Mouse (Mus musculus): ENCODE measurements around the gene Vmn1r191. TPM values are rescaled to one million over a fixed set of nuclear protein-coding genes. Genes with fewer than 3 reads are reported as not detected.
"Not testable (repeated sequence)": the region's sequence is repeated elsewhere in the genome, so short reads cannot be mapped to it uniquely, and the experiment has no call there.

Gene Vmn1r191
- polyA plus RNA-seq, 2 experiments, result not detected

GRCm38 (mm10) chr13:22189313-22189712 is 5.5 kb upstream of the Vmn1r191 start:
- Histone ChIP-seq H3K9ac (replicated peaks) (no peak overlapping the region), H3K36me3 (replicated peaks; ENCODE audit: control insufficient read depth, insufficient read depth, low read depth) (no peaks in the 10 kb centered on the region), H3K4me3 (ENCODE audit: insufficient read depth in 1 of 2, low read depth in 2 of 2, low read length in 2 of 2) (no peak overlapping the region), H3K27me3 (ENCODE audit: control insufficient read depth, insufficient read depth, low read length) (no peaks in the 10 kb centered on the region), H3K4me1 (replicated peaks; ENCODE audit: control insufficient read depth in 2 of 2, insufficient read depth in 2 of 2, low read length in 1 of 2) (no peaks in the 10 kb centered on the region), H3K4me2 (ENCODE audit: low read depth) (no peak overlapping the region), H3K27ac (no peak overlapping the region), H3K9me3 (ENCODE audit: control insufficient read depth, low read length) (no peaks in the 10 kb centered on the region)
- TF ChIP-seq EP300 (IDR thresholded peaks at IDR 0.05; ENCODE audit: low read depth) (no peak), CTCF (IDR thresholded peaks at IDR 0.05; ENCODE audit: low read depth) (no peak)
- no peak for ATAC-seq (ENCODE audit: insufficient read depth)
- 59% methylated on average over 2 of the region's 2 CpGs for WGBS (ENCODE audit: insufficient replicate concordance)
- peak in 1 of 3 experiments; percentile 1 for DNase-seq (ENCODE audit: low read depth in 3 of 3, low spot score in 3 of 3)

- H3K4me3 ChIP-seq (ENCODE audit: insufficient read depth in 1 of 2, low read depth in 2 of 2, low read length in 2 of 2), result no peak overlapping the region
- whole genome bisulfite sequencing (ENCODE audit: insufficient replicate concordance), result 80% methylated on average over 15 of the region's 15 CpGs
- H3K4me1 ChIP-seq (replicated peaks; ENCODE audit: control insufficient read depth in 2 of 2, insufficient read depth in 2 of 2, low read length in 1 of 2), result no peaks in the 10 kb centered on the region
- H3K9me3 ChIP-seq (ENCODE audit: control insufficient read depth, low read length), result no peaks in the 10 kb centered on the region
- ATAC-seq (ENCODE audit: insufficient read depth), result no peak
- H3K27ac ChIP-seq, result no peak overlapping the region
- H3K36me3 ChIP-seq (replicated peaks; ENCODE audit: control insufficient read depth, insufficient read depth, low read depth), result no peaks in the 10 kb centered on the region
- no peak overlapping the region for H3K9ac ChIP-seq (replicated peaks)
- H3K27me3 ChIP-seq (ENCODE audit: control insufficient read depth, insufficient read depth, low read length), result no peaks in the 10 kb centered on the region
- no peak for DNase-seq (ENCODE audit: low read depth in 3 of 3, low spot score in 3 of 3)
- TF ChIP-seq EP300 (IDR thresholded peaks at IDR 0.05; ENCODE audit: low read depth) (no peak), CTCF (IDR thresholded peaks at IDR 0.05; ENCODE audit: low read depth) (no peak)
- H3K4me2 ChIP-seq (ENCODE audit: low read depth), result no peak overlapping the region
These were observed 15.4 kb downstream of the Vmn1r191 start for GRCm38 (mm10) chr13:22168416-22168815.

GRCm38 (mm10) chr13:22136495-22137293 is 47.1 kb downstream of the Vmn1r191 start:
- H3K27ac ChIP-seq; H3K4me1 ChIP-seq (replicated peaks; ENCODE audit: control insufficient read depth in 2 of 2, insufficient read depth in 2 of 2, low read length in 1 of 2); H3K36me3 ChIP-seq (replicated peaks; ENCODE audit: control insufficient read depth, insufficient read depth, low read depth); H3K9ac ChIP-seq (replicated peaks); H3K9me3 ChIP-seq (ENCODE audit: control insufficient read depth, low read length); DNase-seq (ENCODE audit: low read depth in 3 of 3, low spot score in 3 of 3); H3K4me2 ChIP-seq (ENCODE audit: low read depth); ATAC-seq (ENCODE audit: insufficient read depth); H3K4me3 ChIP-seq (ENCODE audit: insufficient read depth in 1 of 2, low read depth in 2 of 2, low read length in 2 of 2); H3K27me3 ChIP-seq (ENCODE audit: control insufficient read depth, insufficient read depth, low read length): not testable (repeated sequence)
- 50% methylated on average over 5 of the region's 5 CpGs for WGBS (ENCODE audit: insufficient replicate concordance)

Small RNA genes lying within 50 kb of the gene (microRNA-seq; reads per million reads assigned to microRNA genes)
- gene Gm23282 (not detected), gene Gm25084 (not detected)

Other genes with a start within 250 kb of the Vmn1r191 start
- gene Zfp184, start 238.9 kb downstream of the Vmn1r191 start, polyA plus RNA-seq (2012; rRNA removed), result 0.30 and 0.41 TPM in 2 replicates
- 0.50 and 0.82 TPM in 2 replicates for gene Zfp184, start 238.9 kb downstream of the Vmn1r191 start, polyA plus RNA-seq (2014; fragmentation: Nextera tagmentation; extraction: Ambion mirVana)
- not detected in 2 replicates for gene Pom121l2, start 202.8 kb downstream of the Vmn1r191 start, polyA plus RNA-seq (2012; rRNA removed)
- not detected in 2 replicates for gene Pom121l2, start 202.8 kb downstream of the Vmn1r191 start, polyA plus RNA-seq (2014; fragmentation: Nextera tagmentation; extraction: Ambion mirVana)
- gene Prss16, start 174.2 kb downstream of the Vmn1r191 start, polyA plus RNA-seq (2012; rRNA removed), result 0.23 and 0.34 TPM in 2 replicates
- gene Prss16, start 174.2 kb downstream of the Vmn1r191 start, polyA plus RNA-seq (2014; fragmentation: Nextera tagmentation; extraction: Ambion mirVana), result 0.33 and 0.39 TPM in 2 replicates
- gene Hist1h2ah, start 148.4 kb downstream of the Vmn1r191 start, polyA plus RNA-seq (2012; rRNA removed), result 8.7 and 17.9 TPM in 2 replicates
- gene Hist1h2ah, start 148.4 kb downstream of the Vmn1r191 start, polyA plus RNA-seq (2014; fragmentation: Nextera tagmentation; extraction: Ambion mirVana), result 12.0 TPM in 2 replicates
- gene Hist1h2bk, start 148.1 kb downstream of the Vmn1r191 start, polyA plus RNA-seq (2012; rRNA removed), result 17.7 and 25.1 TPM in 2 replicates
- 1.0 and 3.1 TPM in 2 replicates for gene Hist1h2bk, start 148.1 kb downstream of the Vmn1r191 start, polyA plus RNA-seq (2014; fragmentation: Nextera tagmentation; extraction: Ambion mirVana)
- gene Hist1h4i, start 142.6 kb downstream of the Vmn1r191 start, polyA plus RNA-seq (2012; rRNA removed), result 66.4 and 87.2 TPM in 2 replicates
- gene Hist1h4i, start 142.6 kb downstream of the Vmn1r191 start, polyA plus RNA-seq (2014; fragmentation: Nextera tagmentation; extraction: Ambion mirVana), result 36.5 and 47.8 TPM in 2 replicates
- 35.2 and 55.3 TPM in 2 replicates for gene Hist1h2ag, start 141.0 kb downstream of the Vmn1r191 start, polyA plus RNA-seq (2012; rRNA removed)
- gene Hist1h2ag, start 141.0 kb downstream of the Vmn1r191 start, polyA plus RNA-seq (2014; fragmentation: Nextera tagmentation; extraction: Ambion mirVana), result 15.5 and 18.0 TPM in 2 replicates
- 21.4 and 38.1 TPM in 2 replicates for gene Hist1h2bj, start 140.8 kb downstream of the Vmn1r191 start, polyA plus RNA-seq (2012; rRNA removed)
- gene Hist1h2bj, start 140.8 kb downstream of the Vmn1r191 start, polyA plus RNA-seq (2014; fragmentation: Nextera tagmentation; extraction: Ambion mirVana), result 11.2 and 12.4 TPM in 2 replicates
- gene Vmn1r188, start 99.5 kb downstream of the Vmn1r191 start, polyA plus RNA-seq (2012; rRNA removed), result not detected in 2 replicates
- not detected in 2 replicates for gene Vmn1r188, start 99.5 kb downstream of the Vmn1r191 start, polyA plus RNA-seq (2014; fragmentation: Nextera tagmentation; extraction: Ambion mirVana)
- gene Vmn1r189, start 78.1 kb downstream of the Vmn1r191 start, polyA plus RNA-seq (2012; rRNA removed), result not detected in 2 replicates
- gene Vmn1r189, start 78.1 kb downstream of the Vmn1r191 start, polyA plus RNA-seq (2014; fragmentation: Nextera tagmentation; extraction: Ambion mirVana), result not detected in 2 replicates
- gene Vmn1r192, start 7.2 kb upstream of the Vmn1r191 start, polyA plus RNA-seq (2012; rRNA removed), result not detected in 2 replicates
- not detected in 2 replicates for gene Vmn1r192, start 7.2 kb upstream of the Vmn1r191 start, polyA plus RNA-seq (2014; fragmentation: Nextera tagmentation; extraction: Ambion mirVana)
- not detected in 2 replicates for gene Vmn1r193, start 39.2 kb upstream of the Vmn1r191 start, polyA plus RNA-seq (2012; rRNA removed)
- gene Vmn1r193, start 39.2 kb upstream of the Vmn1r191 start, polyA plus RNA-seq (2014; fragmentation: Nextera tagmentation; extraction: Ambion mirVana), result not detected in 2 replicates
- gene Vmn1r194, start 60.2 kb upstream of the Vmn1r191 start, polyA plus RNA-seq (2012; rRNA removed), result not detected in 2 replicates
- gene Vmn1r194, start 60.2 kb upstream of the Vmn1r191 start, polyA plus RNA-seq (2014; fragmentation: Nextera tagmentation; extraction: Ambion mirVana), result not detected in 2 replicates
- not detected in 2 replicates for gene Vmn1r195, start 86.6 kb upstream of the Vmn1r191 start, polyA plus RNA-seq (2012; rRNA removed)
- not detected in 2 replicates for gene Vmn1r195, start 86.6 kb upstream of the Vmn1r191 start, polyA plus RNA-seq (2014; fragmentation: Nextera tagmentation; extraction: Ambion mirVana)
- not detected in 2 replicates for gene Vmn1r196, start 106.0 kb upstream of the Vmn1r191 start, polyA plus RNA-seq (2012; rRNA removed)
- not detected in 2 replicates for gene Vmn1r196, start 106.0 kb upstream of the Vmn1r191 start, polyA plus RNA-seq (2014; fragmentation: Nextera tagmentation; extraction: Ambion mirVana)
- not detected in 2 replicates for gene Vmn1r197, start 140.6 kb upstream of the Vmn1r191 start, polyA plus RNA-seq (2012; rRNA removed)
- gene Vmn1r197, start 140.6 kb upstream of the Vmn1r191 start, polyA plus RNA-seq (2014; fragmentation: Nextera tagmentation; extraction: Ambion mirVana), result not detected in 2 replicates
- gene Vmn1r198, start 166.4 kb upstream of the Vmn1r191 start, polyA plus RNA-seq (2012; rRNA removed), result not detected in 2 replicates
- gene Vmn1r198, start 166.4 kb upstream of the Vmn1r191 start, polyA plus RNA-seq (2014; fragmentation: Nextera tagmentation; extraction: Ambion mirVana), result not detected in 2 replicates
- not detected in 2 replicates for gene Vmn1r199, start 195.8 kb upstream of the Vmn1r191 start, polyA plus RNA-seq (2012; rRNA removed)
- not detected in 2 replicates for gene Vmn1r199, start 195.8 kb upstream of the Vmn1r191 start, polyA plus RNA-seq (2014; fragmentation: Nextera tagmentation; extraction: Ambion mirVana)
- gene Vmn1r200, start 206.4 kb upstream of the Vmn1r191 start, polyA plus RNA-seq (2012; rRNA removed), result not detected in 2 replicates
- gene Vmn1r200, start 206.4 kb upstream of the Vmn1r191 start, polyA plus RNA-seq (2014; fragmentation: Nextera tagmentation; extraction: Ambion mirVana), result not detected in 2 replicates

All from liver, embryonic 14.5 days (tissue).